Mouse (Mus musculus) myocyte (in vitro differentiated cells): Measurements from ENCODE around the gene Gtf3c1. TPM values are rescaled to one million over a fixed set of nuclear protein-coding genes. Genes with fewer than 3 reads are reported as not detected.
"Not testable (repeated sequence)": the region's sequence is repeated elsewhere in the genome, so short reads cannot be mapped to it uniquely, and the experiment has no call there.

Experiments
- H3K27me3 ChIP-seq: one replicate; pipeline ENCODE4 v1.6.1; 2011; ENCODE audit not compliant: control insufficient read depth, insufficient read depth, insufficient read length
- H3K36me3 ChIP-seq: one replicate; pipeline ENCODE4 v1.6.1; 2011; ENCODE audit not compliant: control insufficient read depth, insufficient read depth
- H3K4me2 ChIP-seq: one replicate; pipeline ENCODE4 v1.6.1; 2011; ENCODE audit warnings: low read depth, control low read depth
- H3K4me3 ChIP-seq: one replicate; pipeline ENCODE4 v1.5.1; 2011; ENCODE audit warnings: mild to moderate bottlenecking, control low read depth, moderate library complexity
- H3K79me2 ChIP-seq: one replicate; pipeline ENCODE4 v1.6.1; 2011; ENCODE audit not compliant: control insufficient read depth, insufficient read depth
- H3ac ChIP-seq: one replicate; pipeline ENCODE4 v1.6.1; 2011; ENCODE audit not compliant: control insufficient read depth, insufficient read length
- CEBPB ChIP-seq: IDR thresholded peaks from 2 replicates; pipeline ENCODE4 v1.6.1; 2011; ENCODE audit warnings: mild to moderate bottlenecking, moderate library complexity; ENCODE audit not compliant: poor library complexity, insufficient read depth, severe bottlenecking
- E2F4 ChIP-seq: IDR thresholded peaks from one replicate; pipeline ENCODE4 v1.6.1; 2011; ENCODE audit warnings: mild to moderate bottlenecking, control low read depth, moderate library complexity; ENCODE audit not compliant: insufficient read depth
- MAX ChIP-seq: IDR thresholded peaks from one replicate; pipeline ENCODE4 v1.6.1; 2011; ENCODE audit warnings: low read depth, mild to moderate bottlenecking, control low read depth
- MYOD1 ChIP-seq, 3 experiments: IDR thresholded peaks; one replicate each; pipeline ENCODE4 v1.6.1; 2011; ENCODE audit warnings: control low read depth in 2 of 3, low read depth in 2 of 3, mild to moderate bottlenecking in 2 of 3, moderate library complexity in 1 of 3; ENCODE audit not compliant: insufficient read length in 2 of 3, control insufficient read depth in 1 of 3
- MYOG ChIP-seq, 3 experiments: IDR thresholded peaks; one replicate each; pipeline ENCODE4 v1.6.1; 2011; ENCODE audit warnings: control low read depth in 2 of 3, low read depth in 2 of 3, mild to moderate bottlenecking in 2 of 3; ENCODE audit not compliant: insufficient read length in 2 of 3, control insufficient read depth in 1 of 3, insufficient read depth in 1 of 3
- POLR2A ChIP-seq: IDR thresholded peaks from one replicate; pipeline ENCODE4 v1.6.1; 2011; ENCODE audit warnings: low read depth, mild to moderate bottlenecking, control low read depth, moderate library complexity; ENCODE audit not compliant: insufficient read length
- POLR2AphosphoS2 ChIP-seq: IDR thresholded peaks from one replicate; pipeline ENCODE4 v1.6.1; 2011; ENCODE audit warnings: low read depth, control low read depth; ENCODE audit not compliant: insufficient read length
- REST ChIP-seq: IDR thresholded peaks from one replicate; pipeline ENCODE4 v1.6.1; 2011; ENCODE audit warnings: mild to moderate bottlenecking, control low read depth, moderate library complexity; ENCODE audit not compliant: insufficient read depth, insufficient read length
- SRF ChIP-seq: IDR thresholded peaks from one replicate; pipeline ENCODE4 v1.6.1; 2011; ENCODE audit warnings: low read depth; ENCODE audit not compliant: control insufficient read depth, insufficient read length
- TCF12 ChIP-seq: IDR thresholded peaks from one replicate; pipeline ENCODE4 v1.6.1; 2011; ENCODE audit warnings: mild to moderate bottlenecking, control low read depth; ENCODE audit not compliant: poor library complexity, insufficient read depth, severe bottlenecking
- TCF3 ChIP-seq: IDR thresholded peaks from one replicate; pipeline ENCODE4 v1.6.1; 2011; ENCODE audit warnings: low read depth, control low read depth; ENCODE audit not compliant: insufficient read length
- USF1 ChIP-seq: IDR thresholded peaks from one replicate; pipeline ENCODE4 v1.6.1; 2011; ENCODE audit warnings: low read depth, mild to moderate bottlenecking, control low read depth, moderate library complexity
- polyA plus RNA-seq: library from polyadenylated mRNA; unstranded; fragments of >200 nt; fragmentation: generic; extraction: Trizol; gene quantifications from one replicate; pipeline ENCODE4 v1.2.1, GENCODE M21; 2012; ENCODE audit warnings: missing spikeins

The Gtf3c1 gene
- polyA plus RNA-seq, 1 experiment = 38.3 TPM

DNA sequence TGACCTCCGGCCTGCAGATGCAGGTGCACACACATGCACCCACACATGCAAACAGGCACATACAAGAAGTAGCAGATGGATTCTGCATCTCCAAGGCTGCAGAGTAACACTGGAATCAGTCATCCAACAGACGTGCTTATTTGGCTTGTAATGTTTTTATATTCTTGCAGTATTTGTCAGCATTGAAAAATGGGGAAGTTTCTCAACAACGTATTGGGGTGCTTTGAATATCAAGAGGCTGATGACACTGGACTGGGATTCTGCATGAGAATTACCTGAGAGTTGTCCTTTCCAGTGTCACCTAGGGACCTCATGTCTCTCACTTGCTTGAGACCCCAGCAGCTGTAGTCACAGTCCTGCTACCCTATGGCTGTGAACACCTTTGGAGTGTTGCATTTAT is 7.2 kb upstream of the Gtf3c1 start:
- TF ChIP-seq USF1 = no peak
- TF ChIP-seq CEBPB = no peak
- no peak for TF ChIP-seq TCF12
- TF ChIP-seq MYOG (IDR thresholded peaks at IDR 0.05; ENCODE audit: control insufficient read depth in 1 of 3, insufficient read depth in 1 of 3, insufficient read length in 2 of 3, low read depth in 2 of 3) = no peak
- no peak for TF ChIP-seq MAX
- no peak for TF ChIP-seq POLR2A
- TF ChIP-seq TCF3 = no peak
- no peak for TF ChIP-seq E2F4
- no peak for TF ChIP-seq MYOD1 (IDR thresholded peaks at IDR 0.05; ENCODE audit: control insufficient read depth in 1 of 3, insufficient read length in 2 of 3, low read depth in 2 of 3)
- no peak for TF ChIP-seq SRF
- TF ChIP-seq REST = no peak
- no peak for TF ChIP-seq POLR2AphosphoS2
- H3K36me3 ChIP-seq = no peaks in the 10 kb centered on the region
- no peak overlapping the region for H3K4me3 ChIP-seq
- H3K79me2 ChIP-seq = no peaks in the 10 kb centered on the region
- H3ac ChIP-seq = no peak overlapping the region
- no peak overlapping the region for H3K4me2 ChIP-seq
- H3K27me3 ChIP-seq = no peaks in the 10 kb centered on the region

DNA sequence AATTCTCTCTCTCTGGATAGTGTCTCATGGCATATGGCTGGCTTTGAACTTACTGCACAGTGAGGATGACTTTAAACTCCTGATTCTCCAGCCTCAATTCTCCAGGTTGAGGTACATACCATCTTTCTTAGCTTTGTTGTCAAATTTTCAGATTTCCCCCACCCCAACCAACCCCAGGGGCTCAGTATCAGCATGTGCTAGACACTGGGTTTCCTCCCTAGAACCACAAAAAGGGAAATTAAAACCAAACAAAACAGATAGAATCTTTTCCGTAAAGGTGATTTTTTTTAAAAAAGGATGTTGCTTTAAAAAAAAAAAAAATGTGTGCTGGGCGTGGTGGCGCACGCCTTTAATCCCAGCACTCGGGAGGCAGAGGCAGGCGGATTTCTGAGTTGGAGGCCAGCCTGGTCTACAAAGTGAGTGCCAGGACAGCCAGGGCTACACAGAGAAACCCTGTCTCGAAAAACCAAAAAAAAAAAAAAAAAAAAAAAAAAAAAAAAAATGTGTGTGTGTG is 6.0 kb upstream of the Gtf3c1 start:
- H3K27me3 ChIP-seq, H3K4me3 ChIP-seq, H3K79me2 ChIP-seq, H3K36me3 ChIP-seq, H3ac ChIP-seq, H3K4me2 ChIP-seq: not testable (repeated sequence)

GRCm38 (mm10) chr7:125708100-125708499 is 520 bp upstream of the Gtf3c1 start:
- Histone ChIP-seq H3K36me3 (peaks cover 12% of the 10 kb centered on the region), H3K4me3 (peak overlapping the region; percentile 89), H3ac (peak overlapping the region; percentile 61), H3K79me2 (peaks cover 41% of the 10 kb centered on the region), H3K4me2 (peak overlapping the region; percentile 84), H3K27me3 (no peaks in the 10 kb centered on the region)
- TF ChIP-seq TCF3 = no peak

DNA sequence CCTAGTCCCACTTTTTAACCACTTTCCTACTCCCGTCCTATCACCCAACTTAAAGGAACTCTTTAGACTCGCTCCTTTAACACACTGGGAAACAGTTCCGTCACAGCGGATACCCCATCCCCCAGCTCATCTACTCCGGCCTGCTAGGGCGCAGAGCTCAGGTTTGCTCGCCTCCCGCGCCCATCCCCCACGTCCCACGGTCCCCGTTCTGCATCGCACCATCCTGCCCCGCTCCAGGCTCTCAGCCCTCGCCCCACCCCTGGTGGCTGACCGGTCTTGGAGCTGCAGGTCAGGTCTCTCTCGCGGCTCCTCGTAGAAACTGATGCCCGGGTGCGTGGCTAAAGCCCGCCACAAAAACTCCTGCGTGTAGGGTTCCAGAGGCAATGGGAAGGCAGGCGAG is 394 bp downstream of the Gtf3c1 start:
- peaks cover 41% of the 10 kb centered on the region for H3K79me2 ChIP-seq

GRCm38 (mm10) chr7:125702791-125703190 is 4.8 kb downstream of the Gtf3c1 start:
- Histone ChIP-seq H3K4me2 (no peak overlapping the region), H3ac (no peak overlapping the region), H3K27me3 (no peaks in the 10 kb centered on the region), H3K36me3 (peaks cover 56% of the 10 kb centered on the region), H3K79me2 (peaks cover 30% of the 10 kb centered on the region), H3K4me3 (no peak overlapping the region)
- TF ChIP-seq REST (no peak), MYOD1 (IDR thresholded peaks at IDR 0.05; ENCODE audit: control insufficient read depth in 1 of 3, insufficient read length in 2 of 3, low read depth in 2 of 3) (no peak), MAX (no peak), E2F4 (no peak), POLR2AphosphoS2 (no peak)

More for the DNA sequence above, 394 bp downstream of the Gtf3c1 start:
- peak overlapping the region; percentile 61 for H3ac ChIP-seq
- H3K4me2 ChIP-seq = peak overlapping the region; percentile 83
- H3K4me3 ChIP-seq = peak overlapping the region; percentile 89
- TF ChIP-seq MYOG (IDR thresholded peaks at IDR 0.05; ENCODE audit: control insufficient read depth in 1 of 3, insufficient read depth in 1 of 3, insufficient read length in 2 of 3, low read depth in 2 of 3) = no peak
- no peak for TF ChIP-seq TCF12
- no peak for TF ChIP-seq USF1
- TF ChIP-seq SRF = no peak
- no peak for TF ChIP-seq POLR2AphosphoS2
- no peak for TF ChIP-seq E2F4
- no peak for TF ChIP-seq CEBPB
- no peak for TF ChIP-seq REST
- no peak for TF ChIP-seq MYOD1 (IDR thresholded peaks at IDR 0.05; ENCODE audit: control insufficient read depth in 1 of 3, insufficient read length in 2 of 3, low read depth in 2 of 3)
- TF ChIP-seq MAX = no peak
- TF ChIP-seq TCF3 = no peak
- no peak for TF ChIP-seq POLR2A
- H3K36me3 ChIP-seq = peaks cover 18% of the 10 kb centered on the region
- H3K27me3 ChIP-seq = no peaks in the 10 kb centered on the region

DNA sequence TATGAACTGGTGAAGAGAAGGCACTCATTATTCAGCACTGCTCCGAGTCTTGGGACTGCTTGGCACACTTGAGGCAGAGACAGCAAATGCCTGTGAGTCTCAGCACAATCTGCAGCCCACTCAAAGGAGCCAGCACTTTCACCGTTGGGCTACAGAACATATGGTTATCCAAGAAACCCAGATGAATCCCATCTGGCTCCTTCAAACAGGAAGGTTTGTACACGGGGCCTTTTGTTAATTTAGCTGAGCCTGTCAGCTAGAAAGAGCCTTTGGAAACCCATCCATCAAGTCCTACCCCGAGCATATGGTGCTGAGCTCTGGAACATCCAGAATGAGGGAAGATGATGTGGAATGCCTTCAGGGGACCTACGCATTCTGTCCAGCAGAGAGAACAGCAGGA is 13.5 kb downstream of the Gtf3c1 start:
- Histone ChIP-seq H3K4me3 (no peak overlapping the region), H3ac (no peak overlapping the region), H3K27me3 (no peaks in the 10 kb centered on the region), H3K79me2 (no peaks in the 10 kb centered on the region), H3K36me3 (peaks cover 65% of the 10 kb centered on the region), H3K4me2 (no peak overlapping the region)
- TF ChIP-seq MYOD1 (IDR thresholded peaks at IDR 0.05; ENCODE audit: control insufficient read depth in 1 of 3, insufficient read length in 2 of 3, low read depth in 2 of 3) (no peak), REST (no peak), POLR2A (no peak), MYOG (IDR thresholded peaks at IDR 0.05; ENCODE audit: control insufficient read depth in 1 of 3, insufficient read depth in 1 of 3, insufficient read length in 2 of 3, low read depth in 2 of 3) (no peak), E2F4 (no peak), SRF (no peak), TCF12 (no peak), TCF3 (no peak), USF1 (no peak), POLR2AphosphoS2 (no peak), MAX (no peak), CEBPB (no peak)
